Mouse (Mus musculus) stomach, embryonic 15.5 days (tissue): ENCODE measurements at regions not wholly inside any gene's neighbourhood (a gene's known extent, or its start where the extent isn't known, plus 50 kb on each side); places are given as distances from the start of the nearest gene placed in this dataset.

Experiments used
- ATAC-seq: fragments of 200-750 bp; cut with Nextera tagmentation; 2 replicates; pipeline ENCODE4 v1.8.0; 2017; ENCODE audit warnings: low read depth, moderate number of reproducible peaks, moderate TSS enrichment; ENCODE audit not compliant: insufficient read depth, low FRiP score
- H3K27ac ChIP-seq: fragments of 300-500 bp; sonication (generic); 2 replicates; pipeline ENCODE4 v1.5.1; 2015; ENCODE audit warnings: mild to moderate bottlenecking, inconsistent platforms
- H3K27me3 ChIP-seq: fragments of 300-500 bp; sonication (generic); replicated peaks from 2 replicates; pipeline ENCODE4 v1.6.1; 2015; ENCODE audit warnings: inconsistent platforms
- H3K36me3 ChIP-seq: fragments of 300-500 bp; sonication (generic); 2 replicates; pipeline ENCODE4 v1.6.1; 2015; ENCODE audit warnings: inconsistent platforms
- H3K4me1 ChIP-seq: fragments of 300-500 bp; sonication (generic); 2 replicates; pipeline ENCODE4 v1.6.1; 2015; ENCODE audit warnings: inconsistent platforms
- H3K4me2 ChIP-seq: fragments of 300-500 bp; sonication (generic); 2 replicates; pipeline ENCODE4 v1.6.1; 2015; ENCODE audit warnings: mild to moderate bottlenecking, inconsistent platforms
- H3K4me3 ChIP-seq: fragments of 300-500 bp; sonication (generic); replicated peaks from 2 replicates; pipeline ENCODE4 v1.5.1; 2015; ENCODE audit warnings: inconsistent platforms
- H3K9ac ChIP-seq: fragments of 300-500 bp; sonication (generic); 2 replicates; pipeline ENCODE4 v1.6.1; 2015; ENCODE audit warnings: inconsistent platforms
- H3K9me3 ChIP-seq: fragments of 300-500 bp; sonication (generic); 2 replicates; pipeline ENCODE4 v1.6.1; 2016; ENCODE audit warnings: inconsistent platforms
- WGBS: fragments of 180-500 bp; shearing (Covaris S2); methylation state at CpG from one replicate; pipeline ENCODE4 v1.1.7; 2015; 5-methylcytosine and 5-hydroxymethylcytosine counted together

GRCm38 (mm10) chr3:50976141-50976780 is 248.0 kb upstream of the Noct start:
- Histone ChIP-seq H3K4me1 (no peaks in the 10 kb centered on the region), H3K4me3 (no peak overlapping the region), H3K9ac (no peak overlapping the region), H3K36me3 (no peaks in the 10 kb centered on the region), H3K27me3 (no peaks in the 10 kb centered on the region), H3K9me3 (no peaks in the 10 kb centered on the region), H3K4me2 (no peak overlapping the region), H3K27ac (no peak overlapping the region)
- WGBS, result 36% methylated on average over 5 of the region's 5 CpGs
- ATAC-seq, result peak; percentile 63; the same call in 1 of the 2 replicates

GRCm38 (mm10) chr3:50976818-50977217 is 247.4 kb upstream of the Noct start:
- WGBS, result 67% methylated on average over 6 of the region's 6 CpGs

GRCm38 (mm10) chr3:50978636-50979035 is 245.6 kb upstream of the Noct start:
- Histone ChIP-seq H3K27ac (no peak overlapping the region), H3K36me3 (no peaks in the 10 kb centered on the region), H3K9ac (no peak overlapping the region), H3K9me3 (no peaks in the 10 kb centered on the region), H3K4me3 (no peak overlapping the region), H3K4me2 (no peak overlapping the region), H3K27me3 (no peaks in the 10 kb centered on the region), H3K4me1 (0 out of 2 replicates have a peak, but pooled peaks cover 4% of the 10 kb centered on the region)
- ATAC-seq, result no peak
- 79% methylated on average over 5 of the region's 5 CpGs for WGBS

More at GRCm38 (mm10) chr3:50976818-50977217, 247.4 kb upstream of the Noct start:
- no peaks in the 10 kb centered on the region for H3K36me3 ChIP-seq
- no peaks in the 10 kb centered on the region for H3K4me1 ChIP-seq
- ATAC-seq, result no peak
- no peak overlapping the region for H3K4me3 ChIP-seq
- H3K27me3 ChIP-seq, result no peaks in the 10 kb centered on the region
- no peaks in the 10 kb centered on the region for H3K9me3 ChIP-seq
- no peak overlapping the region for H3K9ac ChIP-seq
- no peak overlapping the region for H3K4me2 ChIP-seq
- H3K27ac ChIP-seq, result peak overlapping the region; percentile 48; the same call in 1 of the 2 replicates

GRCm38 (mm10) chr3:50979592-50979991 is 244.7 kb upstream of the Noct start:
- no peaks in the 10 kb centered on the region for H3K27me3 ChIP-seq
- WGBS, result 81% methylated on average over 3 of the region's 3 CpGs
- H3K4me3 ChIP-seq, result no peak overlapping the region
- H3K9ac ChIP-seq, result no peak overlapping the region
- no peaks in the 10 kb centered on the region for H3K9me3 ChIP-seq
- no peak for ATAC-seq
- H3K27ac ChIP-seq, result no peak overlapping the region
- H3K36me3 ChIP-seq, result no peaks in the 10 kb centered on the region
- 0 out of 2 replicates have a peak, but pooled peaks cover 4% of the 10 kb centered on the region for H3K4me1 ChIP-seq
- H3K4me2 ChIP-seq, result no peak overlapping the region

- H3K9ac ChIP-seq, result no peak overlapping the region
- no peak overlapping the region for H3K4me3 ChIP-seq
- no peak for ATAC-seq
- 0 out of 2 replicates have a peak, but pooled peaks cover 4% of the 10 kb centered on the region for H3K4me1 ChIP-seq
- 91% methylated on average over 7 of the region's 7 CpGs for WGBS
- no peaks in the 10 kb centered on the region for H3K9me3 ChIP-seq
- no peak overlapping the region for H3K27ac ChIP-seq
- H3K36me3 ChIP-seq, result no peaks in the 10 kb centered on the region
- H3K27me3 ChIP-seq, result no peaks in the 10 kb centered on the region
- no peak overlapping the region for H3K4me2 ChIP-seq
Measured at GRCm38 (mm10) chr3:50981751-50982150, 242.5 kb upstream of the Noct start.

GRCm38 (mm10) chr3:50982649-50983048 is 241.6 kb upstream of the Noct start:
- Histone ChIP-seq H3K4me3 (no peak overlapping the region), H3K27ac (no peak overlapping the region), H3K27me3 (no peaks in the 10 kb centered on the region), H3K9ac (no peak overlapping the region), H3K9me3 (no peaks in the 10 kb centered on the region), H3K4me1 (0 out of 2 replicates have a peak, but pooled peaks cover 4% of the 10 kb centered on the region), H3K36me3 (no peaks in the 10 kb centered on the region), H3K4me2 (no peak overlapping the region)
- WGBS, result 29% methylated on average over 9 of the region's 9 CpGs
- ATAC-seq, result no peak

GRCm38 (mm10) chr3:50983126-50983525 is 241.1 kb upstream of the Noct start:
- 47% methylated on average over 5 of the region's 5 CpGs for WGBS
- no peaks in the 10 kb centered on the region for H3K27me3 ChIP-seq
- H3K9me3 ChIP-seq, result no peaks in the 10 kb centered on the region
- H3K4me1 ChIP-seq, result 0 out of 2 replicates have a peak, but pooled peaks cover 4% of the 10 kb centered on the region
- H3K4me3 ChIP-seq, result no peak overlapping the region
- H3K4me2 ChIP-seq, result no peak overlapping the region
- no peak for ATAC-seq
- H3K27ac ChIP-seq, result no peak overlapping the region
- H3K9ac ChIP-seq, result no peak overlapping the region
- no peaks in the 10 kb centered on the region for H3K36me3 ChIP-seq

GRCm38 (mm10) chr3:50983962-50984765 is 240.1 kb upstream of the Noct start:
- no peak overlapping the region for H3K9ac ChIP-seq
- 0 out of 2 replicates have a peak, but pooled peaks cover 4% of the 10 kb centered on the region for H3K4me1 ChIP-seq
- no peak for ATAC-seq
- H3K4me3 ChIP-seq, result no peak overlapping the region
- no peak overlapping the region for H3K4me2 ChIP-seq
- no peaks in the 10 kb centered on the region for H3K36me3 ChIP-seq
- no peak overlapping the region for H3K27ac ChIP-seq
- no peaks in the 10 kb centered on the region for H3K27me3 ChIP-seq
- WGBS, result 63% methylated on average over 12 of the region's 12 CpGs
- no peaks in the 10 kb centered on the region for H3K9me3 ChIP-seq

GRCm38 (mm10) chr3:50987821-50988220 is 236.4 kb upstream of the Noct start:
- no peak overlapping the region for H3K4me2 ChIP-seq
- H3K27ac ChIP-seq, result no peak overlapping the region
- H3K9me3 ChIP-seq, result no peaks in the 10 kb centered on the region
- H3K4me3 ChIP-seq, result no peak overlapping the region
- no peak for ATAC-seq
- 91% methylated on average over 12 of the region's 12 CpGs for WGBS
- no peaks in the 10 kb centered on the region for H3K27me3 ChIP-seq
- H3K9ac ChIP-seq, result no peak overlapping the region
- 0 out of 2 replicates have a peak, but pooled peaks cover 4% of the 10 kb centered on the region for H3K4me1 ChIP-seq
- no peaks in the 10 kb centered on the region for H3K36me3 ChIP-seq

- ATAC-seq, result no peak
- Histone ChIP-seq H3K9me3 (no peaks in the 10 kb centered on the region), H3K4me3 (no peak overlapping the region), H3K27ac (no peak overlapping the region), H3K4me1 (no peaks in the 10 kb centered on the region), H3K36me3 (no peaks in the 10 kb centered on the region), H3K4me2 (no peak overlapping the region), H3K9ac (no peak overlapping the region), H3K27me3 (no peaks in the 10 kb centered on the region)
- 73% methylated on average over 11 of the region's 11 CpGs for WGBS
Measured at GRCm38 (mm10) chr3:50990810-50991209, 233.4 kb upstream of the Noct start.

- Histone ChIP-seq H3K27ac (no peak overlapping the region), H3K9me3 (no peaks in the 10 kb centered on the region), H3K4me1 (no peaks in the 10 kb centered on the region), H3K4me2 (no peak overlapping the region), H3K27me3 (no peaks in the 10 kb centered on the region), H3K4me3 (no peak overlapping the region), H3K36me3 (no peaks in the 10 kb centered on the region), H3K9ac (no peak overlapping the region)
- no peak for ATAC-seq
- WGBS, result 51% methylated on average over 9 of the region's 9 CpGs
Measured at GRCm38 (mm10) chr3:50992581-50993313, 231.5 kb upstream of the Noct start.

- Histone ChIP-seq H3K9me3 (no peaks in the 10 kb centered on the region), H3K27ac (no peak overlapping the region), H3K27me3 (no peaks in the 10 kb centered on the region), H3K36me3 (no peaks in the 10 kb centered on the region), H3K9ac (no peak overlapping the region), H3K4me2 (no peak overlapping the region), H3K4me1 (no peaks in the 10 kb centered on the region), H3K4me3 (no peak overlapping the region)
- ATAC-seq, result no peak
- WGBS, result 54% methylated on average over 3 of the region's 3 CpGs
Measured at GRCm38 (mm10) chr3:50999745-51000144, 224.5 kb upstream of the Noct start.
